Mouse (Mus musculus): ENCODE data around the gene Olfr203. TPM values are rescaled to one million over a fixed set of nuclear protein-coding genes. Genes with fewer than 3 reads are reported as not detected.
"Not testable (repeated sequence)": the region's sequence is repeated elsewhere in the genome, so short reads cannot be mapped to it uniquely, and the experiment has no call there.

Olfr203 gene
- polyA plus RNA-seq, 1 experiment = not detected

- no peak within 1 kb of the TSS for H3K9ac ChIP-seq (ENCODE audit: low read depth, poor library complexity, severe bottlenecking)
- H3K27ac ChIP-seq (ENCODE audit: insufficient read depth, low read length) = no peak within 1 kb of the TSS
- H3K36me3 ChIP-seq (ENCODE audit: control insufficient read depth, insufficient read depth, low read length, poor library complexity, severe bottlenecking) = no peaks in the 10 kb centered on the region
- no peak within 1 kb of the TSS for H3K4me3 ChIP-seq (ENCODE audit: low read depth, low read length)
- H3K27me3 ChIP-seq (ENCODE audit: control insufficient read depth, insufficient read depth, low read length, poor library complexity, severe bottlenecking) = no peaks in the 10 kb centered on the region
- TF ChIP-seq POLR2A (IDR thresholded peaks at IDR 0.05; ENCODE audit: insufficient read depth, low read length) = no peak
- no peak for TF ChIP-seq CTCF (IDR thresholded peaks at IDR 0.05; ENCODE audit: low read depth, low read length)
- TF ChIP-seq EP300 (IDR thresholded peaks at IDR 0.05; ENCODE audit: insufficient read depth, low read depth, low read length) = no peak
- H3K4me1 ChIP-seq (ENCODE audit: control insufficient read depth, insufficient read depth, low read length) = no peaks in the 10 kb centered on the region
- no peaks in the 10 kb centered on the region for H3K9me3 ChIP-seq (replicated peaks; ENCODE audit: control insufficient read depth, insufficient read depth, low read length, poor library complexity, severe bottlenecking)
Observed at GRCm38 (mm10) chr16:59286693-59287092, 12.0 kb upstream of the Olfr203 start, which contains the start of gene Olfr202. TSS of gene Olfr202 (minus strand) at chr16:59286793.

- H3K9me3 ChIP-seq (replicated peaks; ENCODE audit: control insufficient read depth, insufficient read depth, low read length, poor library complexity, severe bottlenecking); H3K9ac ChIP-seq (ENCODE audit: low read depth, poor library complexity, severe bottlenecking); H3K36me3 ChIP-seq (ENCODE audit: control insufficient read depth, insufficient read depth, low read length, poor library complexity, severe bottlenecking); H3K4me1 ChIP-seq (ENCODE audit: control insufficient read depth, insufficient read depth, low read length); H3K27ac ChIP-seq (ENCODE audit: insufficient read depth, low read length); H3K27me3 ChIP-seq (ENCODE audit: control insufficient read depth, insufficient read depth, low read length, poor library complexity, severe bottlenecking); H3K4me3 ChIP-seq (ENCODE audit: low read depth, low read length): not testable (repeated sequence)
Observed at GRCm38 (mm10) chr16:59287576-59287975, 11.1 kb upstream of the Olfr203 start.

GRCm38 (mm10) chr16:59318148-59318547 lies 19.5 kb downstream of the Olfr203 start, which contains the start of gene Olfr204:
TSS of gene Olfr204 (minus strand) at chr16:59318248.
- no peak within 1 kb of the TSS for H3K27ac ChIP-seq (ENCODE audit: insufficient read depth, low read length)
- no peaks in the 10 kb centered on the region for H3K9me3 ChIP-seq (replicated peaks; ENCODE audit: control insufficient read depth, insufficient read depth, low read length, poor library complexity, severe bottlenecking)
- H3K27me3 ChIP-seq (ENCODE audit: control insufficient read depth, insufficient read depth, low read length, poor library complexity, severe bottlenecking) = no peaks in the 10 kb centered on the region
- no peak within 1 kb of the TSS for H3K4me3 ChIP-seq (ENCODE audit: low read depth, low read length)
- TF ChIP-seq CTCF (IDR thresholded peaks at IDR 0.05; ENCODE audit: low read depth, low read length) (no peak), POLR2A (IDR thresholded peaks at IDR 0.05; ENCODE audit: insufficient read depth, low read length) (no peak), EP300 (IDR thresholded peaks at IDR 0.05; ENCODE audit: insufficient read depth, low read depth, low read length) (no peak)
- no peaks in the 10 kb centered on the region for H3K36me3 ChIP-seq (ENCODE audit: control insufficient read depth, insufficient read depth, low read length, poor library complexity, severe bottlenecking)
- H3K4me1 ChIP-seq (ENCODE audit: control insufficient read depth, insufficient read depth, low read length) = no peaks in the 10 kb centered on the region
- no peak within 1 kb of the TSS for H3K9ac ChIP-seq (ENCODE audit: low read depth, poor library complexity, severe bottlenecking)

- H3K9me3 ChIP-seq (replicated peaks; ENCODE audit: control insufficient read depth, insufficient read depth, low read length, poor library complexity, severe bottlenecking); H3K4me1 ChIP-seq (ENCODE audit: control insufficient read depth, insufficient read depth, low read length); H3K36me3 ChIP-seq (ENCODE audit: control insufficient read depth, insufficient read depth, low read length, poor library complexity, severe bottlenecking); H3K27me3 ChIP-seq (ENCODE audit: control insufficient read depth, insufficient read depth, low read length, poor library complexity, severe bottlenecking); H3K27ac ChIP-seq (ENCODE audit: insufficient read depth, low read length); H3K4me3 ChIP-seq (ENCODE audit: low read depth, low read length); H3K9ac ChIP-seq (ENCODE audit: low read depth, poor library complexity, severe bottlenecking): not testable (repeated sequence)
Observed at GRCm38 (mm10) chr16:59323262-59323661, 24.6 kb downstream of the Olfr203 start.

GRCm38 (mm10) chr16:59331038-59331437 lies 32.4 kb downstream of the Olfr203 start, which contains the start of gene Olfr205:
TSS of gene Olfr205 (minus strand) at chr16:59331138.
- H3K4me3 ChIP-seq (ENCODE audit: low read depth, low read length) = no peak within 1 kb of the TSS
- H3K36me3 ChIP-seq (ENCODE audit: control insufficient read depth, insufficient read depth, low read length, poor library complexity, severe bottlenecking) = no peaks in the 10 kb centered on the region
- no peaks in the 10 kb centered on the region for H3K4me1 ChIP-seq (ENCODE audit: control insufficient read depth, insufficient read depth, low read length)
- H3K9ac ChIP-seq (ENCODE audit: low read depth, poor library complexity, severe bottlenecking) = no peak within 1 kb of the TSS
- no peaks in the 10 kb centered on the region for H3K27me3 ChIP-seq (ENCODE audit: control insufficient read depth, insufficient read depth, low read length, poor library complexity, severe bottlenecking)
- H3K27ac ChIP-seq (ENCODE audit: insufficient read depth, low read length) = no peak within 1 kb of the TSS
- TF ChIP-seq EP300 (IDR thresholded peaks at IDR 0.05; ENCODE audit: insufficient read depth, low read depth, low read length) (no peak), CTCF (IDR thresholded peaks at IDR 0.05; ENCODE audit: low read depth, low read length) (no peak), POLR2A (IDR thresholded peaks at IDR 0.05; ENCODE audit: insufficient read depth, low read length) (no peak)
- no peaks in the 10 kb centered on the region for H3K9me3 ChIP-seq (replicated peaks; ENCODE audit: control insufficient read depth, insufficient read depth, low read length, poor library complexity, severe bottlenecking)

GRCm38 (mm10) chr16:59349146-59349545 lies 50.5 kb downstream of the Olfr203 start, which contains the start of gene Olfr206:
TSS of gene Olfr206 (minus strand) at chr16:59349246.
- Histone ChIP-seq H3K9me3 (replicated peaks; ENCODE audit: control insufficient read depth, insufficient read depth, low read length, poor library complexity, severe bottlenecking) (no peaks in the 10 kb centered on the region), H3K9ac (ENCODE audit: low read depth, poor library complexity, severe bottlenecking) (no peak within 1 kb of the TSS), H3K27ac (ENCODE audit: insufficient read depth, low read length) (no peak within 1 kb of the TSS), H3K4me3 (ENCODE audit: low read depth, low read length) (no peak within 1 kb of the TSS), H3K4me1 (ENCODE audit: control insufficient read depth, insufficient read depth, low read length) (no peaks in the 10 kb centered on the region), H3K27me3 (ENCODE audit: control insufficient read depth, insufficient read depth, low read length, poor library complexity, severe bottlenecking) (no peaks in the 10 kb centered on the region), H3K36me3 (ENCODE audit: control insufficient read depth, insufficient read depth, low read length, poor library complexity, severe bottlenecking) (no peaks in the 10 kb centered on the region)
- TF ChIP-seq CTCF (IDR thresholded peaks at IDR 0.05; ENCODE audit: low read depth, low read length) = no peak
- no peak for TF ChIP-seq EP300 (IDR thresholded peaks at IDR 0.05; ENCODE audit: insufficient read depth, low read depth, low read length)
- no peak for TF ChIP-seq POLR2A (IDR thresholded peaks at IDR 0.05; ENCODE audit: insufficient read depth, low read length)

Other genes with a start within 250 kb of the Olfr203 start
- gene Olfr190, start 220.9 kb upstream of the Olfr203 start, polyA plus RNA-seq (2011; ENCODE audit: insufficient read depth, insufficient read length, low read depth, missing spikeins) = not detected in 2 replicates
- not detected in 2 replicates for gene Olfr191, start 209.1 kb upstream of the Olfr203 start, polyA plus RNA-seq (2011; ENCODE audit: insufficient read depth, insufficient read length, low read depth, missing spikeins)
- gene Olfr193, start 187.0 kb upstream of the Olfr203 start, polyA plus RNA-seq (2011; ENCODE audit: insufficient read depth, insufficient read length, low read depth, missing spikeins) = not detected in 2 replicates
- not detected in 2 replicates for gene Olfr194, start 177.8 kb upstream of the Olfr203 start, polyA plus RNA-seq (2011; ENCODE audit: insufficient read depth, insufficient read length, low read depth, missing spikeins)
- not detected in 2 replicates for gene Olfr195, start 151.8 kb upstream of the Olfr203 start, polyA plus RNA-seq (2011; ENCODE audit: insufficient read depth, insufficient read length, low read depth, missing spikeins)
- not detected in 2 replicates for gene Olfr196, start 128.4 kb upstream of the Olfr203 start, polyA plus RNA-seq (2011; ENCODE audit: insufficient read depth, insufficient read length, low read depth, missing spikeins)
- gene Olfr198, start 95.3 kb upstream of the Olfr203 start, polyA plus RNA-seq (2011; ENCODE audit: insufficient read depth, insufficient read length, low read depth, missing spikeins) = not detected in 2 replicates
- not detected in 2 replicates for gene Olfr199, start 79.1 kb upstream of the Olfr203 start, polyA plus RNA-seq (2011; ENCODE audit: insufficient read depth, insufficient read length, low read depth, missing spikeins)
- gene Olfr201, start 26.2 kb upstream of the Olfr203 start, polyA plus RNA-seq (2011; ENCODE audit: insufficient read depth, insufficient read length, low read depth, missing spikeins) = not detected in 2 replicates
- gene Olfr202, start 12.1 kb upstream of the Olfr203 start, polyA plus RNA-seq (2011; ENCODE audit: insufficient read depth, insufficient read length, low read depth, missing spikeins) = not detected in 2 replicates
- gene Olfr204, start 19.4 kb downstream of the Olfr203 start, polyA plus RNA-seq (2011; ENCODE audit: insufficient read depth, insufficient read length, low read depth, missing spikeins) = not detected in 2 replicates
- gene Olfr205, start 32.3 kb downstream of the Olfr203 start, polyA plus RNA-seq (2011; ENCODE audit: insufficient read depth, insufficient read length, low read depth, missing spikeins) = not detected in 2 replicates
- gene Olfr206, start 50.4 kb downstream of the Olfr203 start, polyA plus RNA-seq (2011; ENCODE audit: insufficient read depth, insufficient read length, low read depth, missing spikeins) = not detected in 2 replicates
- not detected in 2 replicates for gene Olfr209, start 65.1 kb downstream of the Olfr203 start, polyA plus RNA-seq (2011; ENCODE audit: insufficient read depth, insufficient read length, low read depth, missing spikeins)
- gene Gabrr3, start 108.5 kb downstream of the Olfr203 start, polyA plus RNA-seq (2011; ENCODE audit: insufficient read depth, insufficient read length, low read depth, missing spikeins) = not detected in 2 replicates
- 44.7 and 51.2 TPM in 2 replicates for gene Riox2, start 172.9 kb downstream of the Olfr203 start, polyA plus RNA-seq (2011; ENCODE audit: insufficient read depth, insufficient read length, low read depth, missing spikeins)